Mouse (Mus musculus) myocyte (in vitro differentiated cells): ENCODE data around the gene Abcc2. TPM values are rescaled to one million over a fixed set of nuclear protein-coding genes. Genes with fewer than 3 reads are reported as not detected.

Source experiments
- H3K27me3 ChIP-seq: one replicate; pipeline ENCODE4 v1.6.1; 2011; ENCODE audit not compliant: control insufficient read depth, insufficient read depth, insufficient read length
- H3K36me3 ChIP-seq: one replicate; pipeline ENCODE4 v1.6.1; 2011; ENCODE audit not compliant: control insufficient read depth, insufficient read depth
- H3K4me2 ChIP-seq: one replicate; pipeline ENCODE4 v1.6.1; 2011; ENCODE audit warnings: low read depth, control low read depth
- H3K4me3 ChIP-seq: one replicate; pipeline ENCODE4 v1.5.1; 2011; ENCODE audit warnings: mild to moderate bottlenecking, control low read depth, moderate library complexity
- H3K79me2 ChIP-seq: one replicate; pipeline ENCODE4 v1.6.1; 2011; ENCODE audit not compliant: control insufficient read depth, insufficient read depth
- H3ac ChIP-seq: one replicate; pipeline ENCODE4 v1.6.1; 2011; ENCODE audit not compliant: control insufficient read depth, insufficient read length
- CEBPB ChIP-seq: IDR thresholded peaks from 2 replicates; pipeline ENCODE4 v1.6.1; 2011; ENCODE audit warnings: mild to moderate bottlenecking, moderate library complexity; ENCODE audit not compliant: poor library complexity, insufficient read depth, severe bottlenecking
- E2F4 ChIP-seq: IDR thresholded peaks from one replicate; pipeline ENCODE4 v1.6.1; 2011; ENCODE audit warnings: mild to moderate bottlenecking, control low read depth, moderate library complexity; ENCODE audit not compliant: insufficient read depth
- MAX ChIP-seq: IDR thresholded peaks from one replicate; pipeline ENCODE4 v1.6.1; 2011; ENCODE audit warnings: low read depth, mild to moderate bottlenecking, control low read depth
- MYOD1 ChIP-seq, 3 experiments: IDR thresholded peaks; one replicate each; pipeline ENCODE4 v1.6.1; 2011; ENCODE audit warnings: control low read depth in 2 of 3, low read depth in 2 of 3, mild to moderate bottlenecking in 2 of 3, moderate library complexity in 1 of 3; ENCODE audit not compliant: insufficient read length in 2 of 3, control insufficient read depth in 1 of 3
- MYOG ChIP-seq, 3 experiments: IDR thresholded peaks; one replicate each; pipeline ENCODE4 v1.6.1; 2011; ENCODE audit warnings: control low read depth in 2 of 3, low read depth in 2 of 3, mild to moderate bottlenecking in 2 of 3; ENCODE audit not compliant: insufficient read length in 2 of 3, control insufficient read depth in 1 of 3, insufficient read depth in 1 of 3
- POLR2A ChIP-seq: IDR thresholded peaks from one replicate; pipeline ENCODE4 v1.6.1; 2011; ENCODE audit warnings: low read depth, mild to moderate bottlenecking, control low read depth, moderate library complexity; ENCODE audit not compliant: insufficient read length
- POLR2AphosphoS2 ChIP-seq: IDR thresholded peaks from one replicate; pipeline ENCODE4 v1.6.1; 2011; ENCODE audit warnings: low read depth, control low read depth; ENCODE audit not compliant: insufficient read length
- REST ChIP-seq: IDR thresholded peaks from one replicate; pipeline ENCODE4 v1.6.1; 2011; ENCODE audit warnings: mild to moderate bottlenecking, control low read depth, moderate library complexity; ENCODE audit not compliant: insufficient read depth, insufficient read length
- SRF ChIP-seq: IDR thresholded peaks from one replicate; pipeline ENCODE4 v1.6.1; 2011; ENCODE audit warnings: low read depth; ENCODE audit not compliant: control insufficient read depth, insufficient read length
- TCF12 ChIP-seq: IDR thresholded peaks from one replicate; pipeline ENCODE4 v1.6.1; 2011; ENCODE audit warnings: mild to moderate bottlenecking, control low read depth; ENCODE audit not compliant: poor library complexity, insufficient read depth, severe bottlenecking
- TCF3 ChIP-seq: IDR thresholded peaks from one replicate; pipeline ENCODE4 v1.6.1; 2011; ENCODE audit warnings: low read depth, control low read depth; ENCODE audit not compliant: insufficient read length
- USF1 ChIP-seq: IDR thresholded peaks from one replicate; pipeline ENCODE4 v1.6.1; 2011; ENCODE audit warnings: low read depth, mild to moderate bottlenecking, control low read depth, moderate library complexity
- polyA plus RNA-seq: library from polyadenylated mRNA; unstranded; fragments of >200 nt; fragmentation: generic; extraction: Trizol; gene quantifications from one replicate; pipeline ENCODE4 v1.2.1, GENCODE M21; 2012; ENCODE audit warnings: missing spikeins

Gene Abcc2
- polyA plus RNA-seq, 1 experiment, result not detected

- H3K36me3 ChIP-seq, result no peaks in the 10 kb centered on the region
- no peak for TF ChIP-seq MYOG (IDR thresholded peaks at IDR 0.05; ENCODE audit: control insufficient read depth in 1 of 3, insufficient read depth in 1 of 3, insufficient read length in 2 of 3, low read depth in 2 of 3)
- TF ChIP-seq SRF, result no peak
- no peak for TF ChIP-seq TCF12
- TF ChIP-seq POLR2AphosphoS2, result no peak
- TF ChIP-seq MAX, result no peak
- no peak for TF ChIP-seq E2F4
- no peak for TF ChIP-seq TCF3
- no peak for TF ChIP-seq MYOD1 (IDR thresholded peaks at IDR 0.05; ENCODE audit: control insufficient read depth in 1 of 3, insufficient read length in 2 of 3, low read depth in 2 of 3)
- TF ChIP-seq USF1, result no peak
- TF ChIP-seq REST, result no peak
- no peak for TF ChIP-seq CEBPB
- no peaks in the 10 kb centered on the region for H3K79me2 ChIP-seq
- H3ac ChIP-seq, result no peak overlapping the region
- no peak overlapping the region for H3K4me2 ChIP-seq
- H3K27me3 ChIP-seq, result peaks cover 5% of the 10 kb centered on the region
- H3K4me3 ChIP-seq, result no peak overlapping the region
Observed at GRCm38 (mm10) chr19:43775433-43775832, 6.6 kb upstream of the Abcc2 start.

GRCm38 (mm10) chr19:43776561-43776960 lies 5.4 kb upstream of the Abcc2 start:
- Histone ChIP-seq H3K36me3 (no peaks in the 10 kb centered on the region), H3K4me2 (no peak overlapping the region), H3K4me3 (no peak overlapping the region), H3K27me3 (peaks cover 5% of the 10 kb centered on the region), H3K79me2 (no peaks in the 10 kb centered on the region), H3ac (no peak overlapping the region)
- TF ChIP-seq TCF3 (no peak), MAX (no peak), TCF12 (no peak), MYOG (IDR thresholded peaks at IDR 0.05; ENCODE audit: control insufficient read depth in 1 of 3, insufficient read depth in 1 of 3, insufficient read length in 2 of 3, low read depth in 2 of 3) (no peak), POLR2A (no peak), MYOD1 (IDR thresholded peaks at IDR 0.05; ENCODE audit: control insufficient read depth in 1 of 3, insufficient read length in 2 of 3, low read depth in 2 of 3) (no peak), CEBPB (no peak), SRF (no peak), E2F4 (no peak), POLR2AphosphoS2 (no peak), REST (no peak), USF1 (no peak)

- H3K27me3 ChIP-seq, result peaks cover 11% of the 10 kb centered on the region
- TF ChIP-seq E2F4 (no peak), MYOG (IDR thresholded peaks at IDR 0.05; ENCODE audit: control insufficient read depth in 1 of 3, insufficient read depth in 1 of 3, insufficient read length in 2 of 3, low read depth in 2 of 3) (no peak), MYOD1 (IDR thresholded peaks at IDR 0.05; ENCODE audit: control insufficient read depth in 1 of 3, insufficient read length in 2 of 3, low read depth in 2 of 3) (no peak), CEBPB (no peak), TCF12 (no peak), REST (no peak), MAX (no peak), SRF (no peak), TCF3 (no peak), USF1 (no peak), POLR2AphosphoS2 (no peak), POLR2A (no peak)
Observed at GRCm38 (mm10) chr19:43777308-43777707, 4.7 kb upstream of the Abcc2 start.

DNA sequence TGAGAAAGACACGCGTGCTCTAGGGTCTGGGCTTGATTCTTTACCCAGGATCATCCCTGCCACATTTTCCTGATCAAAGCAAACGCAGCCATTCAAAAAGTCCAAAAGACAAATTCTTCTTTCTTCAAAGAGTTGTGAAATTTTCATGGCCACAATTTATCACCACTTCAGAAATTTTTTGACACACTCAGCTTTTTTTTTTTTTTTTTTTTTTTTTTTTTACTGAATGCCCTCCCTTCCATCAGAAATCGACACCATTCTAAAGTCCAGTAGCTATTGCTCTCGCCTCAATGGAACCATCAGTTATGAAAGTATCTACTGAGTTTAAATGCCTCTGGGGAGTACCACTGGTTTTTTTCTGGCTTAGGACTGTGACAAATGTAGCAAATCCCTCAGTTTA lies 1.6 kb upstream of the Abcc2 start:
- TF ChIP-seq SRF, result no peak
- TF ChIP-seq MAX, result no peak
- TF ChIP-seq TCF12, result no peak
- no peak for TF ChIP-seq USF1
- TF ChIP-seq TCF3, result no peak
- TF ChIP-seq POLR2AphosphoS2, result no peak
- Histone ChIP-seq H3K36me3 (no peaks in the 10 kb centered on the region), H3K79me2 (no peaks in the 10 kb centered on the region), H3ac (no peak overlapping the region), H3K4me2 (no peak overlapping the region), H3K27me3 (peaks cover 20% of the 10 kb centered on the region), H3K4me3 (no peak overlapping the region)

More at GRCm38 (mm10) chr19:43777308-43777707, 4.7 kb upstream of the Abcc2 start:
- Histone ChIP-seq H3K4me2 (no peak overlapping the region), H3K36me3 (no peaks in the 10 kb centered on the region), H3K79me2 (no peaks in the 10 kb centered on the region), H3K4me3 (no peak overlapping the region), H3ac (no peak overlapping the region)

- H3K79me2 ChIP-seq, result no peaks in the 10 kb centered on the region
- H3K36me3 ChIP-seq, result no peaks in the 10 kb centered on the region
- no peak overlapping the region for H3K4me3 ChIP-seq
- no peak overlapping the region for H3K4me2 ChIP-seq
- TF ChIP-seq E2F4 (no peak), TCF3 (no peak), MYOD1 (IDR thresholded peaks at IDR 0.05; ENCODE audit: control insufficient read depth in 1 of 3, insufficient read length in 2 of 3, low read depth in 2 of 3) (no peak), USF1 (no peak)
- H3ac ChIP-seq, result no peak overlapping the region
- H3K27me3 ChIP-seq, result peaks cover 30% of the 10 kb centered on the region
Observed at GRCm38 (mm10) chr19:43784761-43785160, 2.8 kb downstream of the Abcc2 start.
